Mouse (Mus musculus) intestine, embryonic 16.5 days (tissue): ENCODE data around the gene Ncan. TPM values are rescaled to one million over a fixed set of nuclear protein-coding genes. Genes with fewer than 3 reads are reported as not detected.
"Not testable (repeated sequence)": the region's sequence is repeated elsewhere in the genome, so short reads cannot be mapped to it uniquely, and the experiment has no call there.

Experiments used
- ATAC-seq: fragments of 200-750 bp; cut with Nextera tagmentation; 2 replicates; pipeline ENCODE4 v1.8.0; 2017; ENCODE audit warnings: moderate TSS enrichment, moderate library complexity
- H3K27ac ChIP-seq: fragments of 300-500 bp; sonication (generic); 2 replicates; pipeline ENCODE4 v1.5.1; 2014; ENCODE audit warnings: mild to moderate bottlenecking, low read length
- H3K27me3 ChIP-seq: fragments of 300-500 bp; sonication (generic); replicated peaks from 2 replicates; pipeline ENCODE4 v1.6.1; 2014; ENCODE audit warnings: low read length, control low read depth, mixed read lengths; ENCODE audit not compliant: control insufficient read depth, insufficient read depth
- H3K36me3 ChIP-seq: fragments of 300-500 bp; sonication (generic); 2 replicates; pipeline ENCODE4 v1.6.1; 2014; ENCODE audit warnings: low read length, control low read depth; ENCODE audit not compliant: control insufficient read depth, insufficient read depth
- H3K4me1 ChIP-seq: fragments of 300-500 bp; sonication (generic); 2 replicates; pipeline ENCODE4 v1.6.1; 2014; ENCODE audit warnings: low read length, control low read depth, mixed read lengths; ENCODE audit not compliant: control insufficient read depth, insufficient read depth
- H3K4me2 ChIP-seq: fragments of 300-500 bp; sonication (generic); 2 replicates; pipeline ENCODE4 v1.6.1; 2014; ENCODE audit warnings: low read depth, low read length, control low read depth
- H3K4me3 ChIP-seq: fragments of 300-500 bp; sonication (generic); 2 replicates; pipeline ENCODE4 v1.5.1; 2014; ENCODE audit warnings: mild to moderate bottlenecking, low read length
- H3K9ac ChIP-seq: fragments of 300-500 bp; sonication (generic); 2 replicates; pipeline ENCODE4 v1.6.1; 2014; ENCODE audit warnings: low read depth, low read length
- H3K9me3 ChIP-seq: fragments of 300-500 bp; sonication (generic); 2 replicates; pipeline ENCODE4 v1.6.1; 2016; ENCODE audit warnings: low read length, control low read depth; ENCODE audit not compliant: control insufficient read depth
- WGBS: fragments of 180-500 bp; shearing (Covaris S2); extraction: QIAGEN DNeasy Blood & Tissue Kit; methylation state at CpG from one replicate; pipeline ENCODE4 v1.1.7; 2014; 5-methylcytosine and 5-hydroxymethylcytosine counted together
- polyA plus RNA-seq: library from polyadenylated mRNA; unstranded; fragments of >200 nt; fragmentation: Nextera tagmentation; extraction: Ambion mirVana; gene quantifications from 2 replicates; pipeline ENCODE4 v1.2.1, GENCODE M21; 2015

The Ncan gene
- polyA plus RNA-seq, 1 experiment from 2014 or later, result 0.89 TPM

- Histone ChIP-seq H3K4me3 (peak overlapping the region; percentile 46; the same call in 1 of the 2 replicates), H3K4me1 (peaks cover 7% of the 10 kb centered on the region), H3K36me3 (no peaks in the 10 kb centered on the region; the same call in 1 of the 2 replicates), H3K27me3 (no peaks in the 10 kb centered on the region), H3K4me2 (peak overlapping the region; percentile 54), H3K9ac (peak overlapping the region; percentile 68; the same call in 1 of the 2 replicates), H3K27ac (peak overlapping the region; percentile 85), H3K9me3 (no peaks in the 10 kb centered on the region)
- peak; percentile 69 for ATAC-seq
- 56% methylated on average over 1 of the region's 1 CpGs for WGBS
Measured at GRCm38 (mm10) chr8:70073682-70074081, 47.0 kb downstream of the Ncan start.

- ATAC-seq, result peak; percentile 32
- Histone ChIP-seq H3K27me3 (no peaks in the 10 kb centered on the region), H3K36me3 (no peaks in the 10 kb centered on the region; the same call in 1 of the 2 replicates), H3K9me3 (no peaks in the 10 kb centered on the region), H3K4me2 (peak overlapping the region; percentile 54), H3K27ac (peak overlapping the region; percentile 85), H3K9ac (peak overlapping the region; percentile 68), H3K4me3 (peak overlapping the region; percentile 46), H3K4me1 (peaks cover 7% of the 10 kb centered on the region)
- WGBS, result 51% methylated on average over 8 of the region's 8 CpGs
Measured at GRCm38 (mm10) chr8:70073120-70073519, 47.6 kb downstream of the Ncan start.

- Histone ChIP-seq H3K4me2 (peak within 1 kb of the TSS; percentile 54), H3K9me3 (no peaks in the 10 kb centered on the region), H3K27ac (peak within 1 kb of the TSS; percentile 85), H3K9ac (peak within 1 kb of the TSS; percentile 68), H3K36me3 (no peaks in the 10 kb centered on the region; the same call in 1 of the 2 replicates), H3K4me3 (peak within 1 kb of the TSS; percentile 46), H3K27me3 (no peaks in the 10 kb centered on the region), H3K4me1 (peaks cover 7% of the 10 kb centered on the region)
- WGBS, result 13% methylated on average over 23 of the region's 27 CpGs
- ATAC-seq, result peak; percentile 87
Measured at GRCm38 (mm10) chr8:70072441-70073069, 48.1 kb downstream of the Ncan start, which contains the start of gene Tm6sf2. Gene Tm6sf2, plus strand, starts transcription at chr8:70072924.

- Histone ChIP-seq H3K36me3 (no peaks in the 10 kb centered on the region; the same call in 1 of the 2 replicates), H3K27me3 (no peaks in the 10 kb centered on the region), H3K4me3 (no peak overlapping the region), H3K9me3 (no peaks in the 10 kb centered on the region), H3K4me2 (peak overlapping the region; percentile 54), H3K4me1 (peaks cover 7% of the 10 kb centered on the region), H3K9ac (0 out of 2 replicates have a peak overlapping the region, but pooled peaks have one; percentile 24), H3K27ac (peak overlapping the region; percentile 64)
- peak; percentile 21 for ATAC-seq
- 65% methylated on average over 2 of the region's 2 CpGs for WGBS
Measured at GRCm38 (mm10) chr8:70071836-70072440, 48.7 kb downstream of the Ncan start.

- no peaks in the 10 kb centered on the region for H3K4me1 ChIP-seq
- ATAC-seq, result no peak
- H3K9ac ChIP-seq, result no peak overlapping the region
- H3K27me3 ChIP-seq, result no peaks in the 10 kb centered on the region
- peaks cover 11% of the 10 kb centered on the region for H3K36me3 ChIP-seq
- no peak overlapping the region for H3K4me3 ChIP-seq
- WGBS, result 65% methylated on average over 1 of the region's 1 CpGs
- H3K9me3 ChIP-seq, result no peaks in the 10 kb centered on the region
- no peak overlapping the region for H3K4me2 ChIP-seq
- H3K27ac ChIP-seq, result no peak overlapping the region
Measured at GRCm38 (mm10) chr8:70057721-70058120, 63.0 kb downstream of the Ncan start.

- not testable (repeated sequence) for H3K27ac ChIP-seq, H3K9ac ChIP-seq, H3K4me2 ChIP-seq, H3K4me1 ChIP-seq, H3K4me3 ChIP-seq, H3K9me3 ChIP-seq, ATAC-seq, H3K27me3 ChIP-seq
- H3K36me3 ChIP-seq, result peaks cover 12% of the 10 kb centered on the region
- WGBS, result 96% methylated on average over 5 of the region's 5 CpGs
Measured at GRCm38 (mm10) chr8:70050434-70050833, 70.2 kb downstream of the Ncan start.

- Histone ChIP-seq H3K9ac (no peak overlapping the region), H3K4me3 (no peak overlapping the region), H3K4me1 (no peaks in the 10 kb centered on the region), H3K27ac (no peak overlapping the region), H3K27me3 (no peaks in the 10 kb centered on the region), H3K4me2 (no peak overlapping the region), H3K36me3 (peaks cover 12% of the 10 kb centered on the region), H3K9me3 (no peaks in the 10 kb centered on the region)
- no peak for ATAC-seq
Measured at GRCm38 (mm10) chr8:70049662-70050061, 71.0 kb downstream of the Ncan start.

- Histone ChIP-seq H3K4me3 (peak overlapping the region; percentile 99; the same call in 1 of the 2 replicates), H3K9ac (peak overlapping the region; percentile 97; the same call in 1 of the 2 replicates)
- WGBS, result 90% methylated on average over 5 of the region's 5 CpGs
Measured at GRCm38 (mm10) chr8:70043996-70044395, 76.7 kb downstream of the Ncan start.

More at GRCm38 (mm10) chr8:70043996-70044395, 76.7 kb downstream of the Ncan start:
- no peaks in the 10 kb centered on the region for H3K9me3 ChIP-seq
- H3K4me1 ChIP-seq, result peaks cover 15% of the 10 kb centered on the region
- H3K4me2 ChIP-seq, result peak overlapping the region; percentile 87
- H3K27ac ChIP-seq, result no peak overlapping the region
- no peaks in the 10 kb centered on the region for H3K27me3 ChIP-seq
- H3K36me3 ChIP-seq, result no peaks in the 10 kb centered on the region
- ATAC-seq, result no peak
